Mouse (Mus musculus) midbrain, embryonic 10.5 days (tissue): ENCODE data around the gene Tppp2. TPM values are rescaled to one million over a fixed set of nuclear protein-coding genes. Genes with fewer than 3 reads are reported as not detected.

Experiments used
- DNase-seq: peaks from one replicate; pipeline ENCODE4 v3.0.0-alpha.2; 2017; ENCODE audit warnings: low spot score
- H3K27ac ChIP-seq: fragments of 300-500 bp; sonication (generic); replicated peaks from 2 replicates; pipeline ENCODE4 v1.5.1; 2016; ENCODE audit warnings: mild to moderate bottlenecking
- H3K27me3 ChIP-seq: fragments of 300-500 bp; sonication (generic); 2 replicates; pipeline ENCODE4 v1.6.1; 2016; ENCODE audit warnings: low read depth, mild to moderate bottlenecking; ENCODE audit not compliant: poor library complexity, severe bottlenecking
- H3K36me3 ChIP-seq: fragments of 300-500 bp; sonication (generic); 2 replicates; pipeline ENCODE4 v1.6.1; 2016; ENCODE audit warnings: mild to moderate bottlenecking, moderate library complexity
- H3K4me1 ChIP-seq: fragments of 300-500 bp; sonication (generic); 2 replicates; pipeline ENCODE4 v1.6.1; 2016
- H3K4me3 ChIP-seq: fragments of 300-500 bp; sonication (generic); 2 replicates; pipeline ENCODE4 v1.5.1; 2016; ENCODE audit warnings: mild to moderate bottlenecking, moderate library complexity
- H3K9me3 ChIP-seq: fragments of 300-500 bp; sonication (generic); replicated peaks from 2 replicates; pipeline ENCODE4 v1.6.1; 2016; ENCODE audit warnings: mild to moderate bottlenecking
- WGBS: fragments of 180-500 bp; shearing (Covaris S2); methylation state at CpG from one replicate; pipeline ENCODE4 v1.1.7; 2016; 5-methylcytosine and 5-hydroxymethylcytosine counted together
- polyA plus RNA-seq: library from polyadenylated mRNA; unstranded; fragments of >200 nt; fragmentation: Nextera tagmentation; extraction: Ambion mirVana; gene quantifications from 2 replicates; pipeline ENCODE4 v1.2.1, GENCODE M21; 2016

Tppp2 gene
- polyA plus RNA-seq, 1 experiment from 2014 or later, result not detected

DNA sequence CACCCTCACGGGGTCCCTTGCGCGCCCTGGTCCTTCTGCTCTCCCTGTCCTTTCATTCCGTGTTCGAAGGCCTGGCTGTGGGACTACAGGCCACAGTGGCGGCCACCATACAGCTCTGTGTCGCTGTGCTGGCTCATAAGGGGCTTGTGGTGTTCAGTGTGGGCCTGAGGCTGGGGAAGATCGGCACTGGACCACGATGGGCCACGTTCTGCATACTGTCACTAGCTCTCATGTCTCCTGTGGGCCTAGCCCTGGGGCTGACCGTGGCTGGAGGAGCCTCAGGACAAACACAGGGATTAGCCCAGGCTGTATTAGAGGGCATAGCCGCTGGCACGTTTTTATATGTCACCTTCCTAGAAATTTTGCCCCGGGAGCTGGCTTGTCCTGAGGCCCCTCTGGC lies 23.2 kb upstream of the Tppp2 start:
- Histone ChIP-seq H3K9me3 (no peaks in the 10 kb centered on the region), H3K4me1 (0 out of 2 replicates have a peak, but pooled peaks cover 4% of the 10 kb centered on the region), H3K27ac (no peak overlapping the region; the same call in 1 of the 2 replicates), H3K36me3 (peaks cover 31% of the 10 kb centered on the region), H3K4me3 (no peak overlapping the region), H3K27me3 (no peaks in the 10 kb centered on the region)
- no peak for DNase-seq
- 81% methylated on average over 14 of the region's 14 CpGs for WGBS

- WGBS, result 81% methylated on average over 6 of the region's 6 CpGs
- H3K4me3 ChIP-seq, result no peak overlapping the region
Observed at GRCm38 (mm10) chr14:51896019-51896418, 22.2 kb upstream of the Tppp2 start.

DNA sequence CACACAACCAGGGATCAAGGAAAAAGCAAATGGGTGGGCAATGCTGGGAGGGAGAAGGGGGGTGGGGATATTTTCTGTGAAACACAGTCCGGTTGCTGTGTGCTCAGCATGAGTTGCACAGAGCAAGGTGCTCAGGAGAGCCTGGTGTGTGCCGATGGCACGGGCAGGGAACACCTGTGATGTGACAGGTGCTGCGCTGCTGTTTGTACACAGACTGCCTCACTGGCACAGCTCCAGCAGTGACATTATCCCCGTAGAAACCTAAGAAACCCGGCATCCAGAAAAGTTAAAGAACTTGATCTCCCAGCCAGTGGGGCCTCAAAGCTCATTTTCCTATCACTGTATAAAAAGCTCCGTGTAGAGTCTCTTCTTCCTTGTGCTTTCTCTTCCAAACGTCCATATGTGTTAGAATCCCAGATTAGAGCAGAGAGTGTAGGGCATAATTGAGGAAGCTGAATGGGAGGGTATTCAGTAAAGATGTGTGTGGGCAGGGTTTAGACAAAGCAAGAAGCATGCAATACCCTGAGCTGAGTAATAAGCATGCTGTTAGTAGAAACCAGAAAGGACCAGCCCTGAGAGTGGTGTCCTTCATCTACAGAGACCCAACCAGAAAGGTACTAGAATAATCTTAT lies 21.6 kb upstream of the Tppp2 start:
- WGBS, result 88% methylated on average over 8 of the region's 8 CpGs

More at GRCm38 (mm10) chr14:51896019-51896418, 22.2 kb upstream of the Tppp2 start:
- Histone ChIP-seq H3K9me3 (no peaks in the 10 kb centered on the region), H3K27ac (no peak overlapping the region), H3K36me3 (peaks cover 21% of the 10 kb centered on the region), H3K27me3 (no peaks in the 10 kb centered on the region), H3K4me1 (0 out of 2 replicates have a peak, but pooled peaks cover 4% of the 10 kb centered on the region)
- no peak for DNase-seq

GRCm38 (mm10) chr14:51899351-51899750 lies 18.9 kb upstream of the Tppp2 start:
- H3K27ac ChIP-seq, result no peak overlapping the region
- H3K4me3 ChIP-seq, result no peak overlapping the region
- H3K27me3 ChIP-seq, result no peaks in the 10 kb centered on the region

More for the DNA sequence above, 21.6 kb upstream of the Tppp2 start:
- 0 out of 2 replicates have a peak, but pooled peaks cover 4% of the 10 kb centered on the region for H3K4me1 ChIP-seq
- no peak overlapping the region for H3K27ac ChIP-seq
- no peaks in the 10 kb centered on the region for H3K9me3 ChIP-seq
- H3K4me3 ChIP-seq, result no peak overlapping the region
- peaks cover 15% of the 10 kb centered on the region for H3K36me3 ChIP-seq
- no peaks in the 10 kb centered on the region for H3K27me3 ChIP-seq
- no peak for DNase-seq

GRCm38 (mm10) chr14:51902806-51903710 lies 15.2 kb upstream of the Tppp2 start:
- peak; percentile 80 for DNase-seq
- Histone ChIP-seq H3K4me1 (peaks cover 6% of the 10 kb centered on the region; the same call in 1 of the 2 replicates), H3K4me3 (no peak overlapping the region), H3K27me3 (no peaks in the 10 kb centered on the region), H3K36me3 (no peaks in the 10 kb centered on the region), H3K27ac (no peak overlapping the region), H3K9me3 (no peaks in the 10 kb centered on the region)
- 60% methylated on average over 9 of the region's 9 CpGs for WGBS

More at GRCm38 (mm10) chr14:51899351-51899750, 18.9 kb upstream of the Tppp2 start:
- WGBS, result 97% methylated on average over 1 of the region's 1 CpGs
- H3K36me3 ChIP-seq, result peaks cover 7% of the 10 kb centered on the region
- H3K9me3 ChIP-seq, result no peaks in the 10 kb centered on the region
- no peaks in the 10 kb centered on the region for H3K4me1 ChIP-seq
- no peak for DNase-seq

DNA sequence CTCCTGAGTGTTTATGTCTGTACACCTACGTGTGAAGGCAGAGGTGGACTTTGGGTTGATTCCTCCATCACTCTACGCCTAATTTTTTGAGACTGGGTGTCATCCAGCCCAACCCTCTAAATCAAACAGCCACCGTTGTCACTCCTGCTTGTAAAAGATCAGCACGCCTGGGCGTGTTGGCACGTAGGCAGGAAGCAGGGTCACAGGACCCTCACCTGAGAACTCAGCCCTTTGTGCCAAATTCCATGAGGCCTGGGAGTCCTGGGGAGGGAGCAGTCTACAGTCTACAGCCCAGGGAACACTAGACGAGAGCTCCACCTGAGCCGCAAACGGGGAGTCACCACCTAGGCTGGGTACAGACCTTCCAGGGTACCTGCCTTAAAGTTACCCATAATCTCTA lies 14.4 kb upstream of the Tppp2 start:
- 92% methylated on average over 9 of the region's 9 CpGs for WGBS
- Histone ChIP-seq H3K27me3 (no peaks in the 10 kb centered on the region), H3K9me3 (no peaks in the 10 kb centered on the region)

DNA sequence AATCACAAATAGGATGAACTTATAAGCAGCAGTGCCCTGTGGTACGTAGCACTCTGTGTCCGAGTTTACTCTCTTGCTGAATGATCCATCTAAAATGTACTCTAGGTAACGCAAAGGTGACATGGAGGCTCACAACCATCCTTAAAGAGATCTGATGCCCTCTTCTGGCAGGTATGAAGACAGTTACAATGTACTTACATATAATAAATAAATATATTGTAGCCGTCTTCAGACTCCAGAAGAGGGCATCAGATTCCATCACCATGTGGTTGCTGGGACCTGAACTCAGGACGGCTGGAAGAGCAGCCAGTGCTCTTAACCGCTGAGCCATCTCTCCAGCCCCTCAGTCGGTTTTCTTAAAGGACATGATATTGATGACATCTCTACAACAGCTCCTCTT lies 13.5 kb upstream of the Tppp2 start:
- Histone ChIP-seq H3K4me3 (no peak overlapping the region), H3K9me3 (no peaks in the 10 kb centered on the region), H3K36me3 (no peaks in the 10 kb centered on the region), H3K4me1 (peaks cover 6% of the 10 kb centered on the region; the same call in 1 of the 2 replicates), H3K27ac (no peak overlapping the region), H3K27me3 (no peaks in the 10 kb centered on the region)
- no peak for DNase-seq
- 78% methylated on average over 7 of the region's 7 CpGs for WGBS

More for the DNA sequence above, 14.4 kb upstream of the Tppp2 start:
- Histone ChIP-seq H3K4me1 (peaks cover 6% of the 10 kb centered on the region; the same call in 1 of the 2 replicates), H3K36me3 (no peaks in the 10 kb centered on the region), H3K27ac (0 out of 2 replicates have a peak overlapping the region, but pooled peaks have one; percentile 1), H3K4me3 (no peak overlapping the region)
- no peak for DNase-seq

- 93% methylated on average over 11 of the region's 11 CpGs for WGBS
- DNase-seq, result no peak
- peaks cover 3% of the 10 kb centered on the region for H3K27me3 ChIP-seq
- peaks cover 6% of the 10 kb centered on the region; the same call in 1 of the 2 replicates for H3K4me1 ChIP-seq
- H3K4me3 ChIP-seq, result no peak overlapping the region
- H3K27ac ChIP-seq, result no peak overlapping the region
- H3K9me3 ChIP-seq, result no peaks in the 10 kb centered on the region
- H3K36me3 ChIP-seq, result no peaks in the 10 kb centered on the region
Observed at GRCm38 (mm10) chr14:51906102-51906501, 12.1 kb upstream of the Tppp2 start.

DNA sequence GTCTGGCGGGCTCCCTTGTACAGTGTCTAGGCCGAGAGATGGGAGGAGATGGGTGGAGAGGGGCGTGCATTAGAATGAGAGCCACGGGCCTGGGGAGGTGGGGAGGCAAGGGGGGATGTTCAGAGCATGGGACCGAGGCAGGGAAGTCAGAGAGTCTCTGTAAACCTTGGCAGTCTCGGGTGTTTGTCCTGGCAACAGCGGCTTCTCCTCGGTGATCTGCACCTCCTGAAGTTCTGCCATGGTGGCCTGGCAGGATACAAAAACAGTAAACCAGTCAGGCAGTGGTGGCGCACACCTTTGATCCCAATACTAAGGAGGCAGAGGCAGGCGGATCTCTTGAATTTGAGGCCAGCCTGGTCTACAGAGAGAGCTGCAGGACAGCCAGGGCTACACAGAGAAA lies 6.9 kb upstream of the Tppp2 start:
- H3K36me3 ChIP-seq, result no peaks in the 10 kb centered on the region
- no peak for DNase-seq
- H3K27ac ChIP-seq, result no peak overlapping the region
- H3K4me3 ChIP-seq, result no peak overlapping the region
- 89% methylated on average over 10 of the region's 10 CpGs for WGBS
- peaks cover 32% of the 10 kb centered on the region for H3K4me1 ChIP-seq
- no peaks in the 10 kb centered on the region for H3K9me3 ChIP-seq
- peaks cover 48% of the 10 kb centered on the region for H3K27me3 ChIP-seq

- peak overlapping the region; percentile 72; the same call in 1 of the 2 replicates for H3K27ac ChIP-seq
- H3K4me1 ChIP-seq, result peaks cover 26% of the 10 kb centered on the region
- no peaks in the 10 kb centered on the region for H3K36me3 ChIP-seq
- peaks cover 48% of the 10 kb centered on the region for H3K27me3 ChIP-seq
- no peak for DNase-seq
- H3K9me3 ChIP-seq, result no peaks in the 10 kb centered on the region
- H3K4me3 ChIP-seq, result peak overlapping the region; percentile 63
- WGBS, result 8% methylated on average over 14 of the region's 14 CpGs
Observed at GRCm38 (mm10) chr14:51912391-51913061, 5.7 kb upstream of the Tppp2 start.

GRCm38 (mm10) chr14:51913062-51913959 lies 4.9 kb upstream of the Tppp2 start:
- peak overlapping the region; percentile 72 for H3K27ac ChIP-seq
- no peaks in the 10 kb centered on the region for H3K36me3 ChIP-seq
- DNase-seq, result peak; percentile 53
- H3K4me3 ChIP-seq, result peak overlapping the region; percentile 63
- no peaks in the 10 kb centered on the region for H3K9me3 ChIP-seq
- peaks cover 48% of the 10 kb centered on the region for H3K27me3 ChIP-seq
- H3K4me1 ChIP-seq, result peaks cover 26% of the 10 kb centered on the region
- under 1% methylated on average over 58 of the region's 58 CpGs for WGBS
